Mouse (Mus musculus): ENCODE results near the gene Mrtfa.

DNA sequence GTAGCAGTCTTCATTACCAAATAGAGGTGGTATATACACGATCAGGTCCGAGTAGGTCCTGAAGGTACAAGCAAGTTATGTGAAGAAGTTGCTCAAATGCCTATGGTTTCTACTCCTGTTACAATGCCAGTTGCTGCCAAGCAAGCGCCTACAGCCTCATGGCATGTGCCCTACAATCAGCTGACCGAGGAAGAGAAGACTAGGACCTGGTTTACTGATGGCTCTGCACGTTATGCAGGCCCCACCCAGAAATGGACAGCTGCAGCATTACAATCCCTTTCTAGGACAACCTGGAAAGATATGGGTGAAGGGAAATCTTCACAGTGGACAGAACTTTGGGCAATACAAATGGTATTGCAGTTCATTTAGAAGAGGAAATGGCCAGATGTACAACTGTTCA lies 138.1 kb downstream of the Mrtfa start:
- TF ChIP-seq CTCF (IDR thresholded peaks at IDR 0.05; ENCODE audit: extremely low read depth, insufficient read depth, insufficient read length, insufficient replicate concordance) (no peak), POLR2A (IDR thresholded peaks at IDR 0.05; ENCODE audit: low read depth, low read length) (no peak)
